Mouse (Mus musculus) brown adipose tissue, adult 24 weeks (tissue): ENCODE measurements around the gene Srebf1. TPM values are rescaled to one million over a fixed set of nuclear protein-coding genes. Genes with fewer than 3 reads are reported as not detected.

ENCODE experiments used
- H3K27ac ChIP-seq: fragments of 200-500 bp; replicated peaks from 2 replicates; pipeline ENCODE4 v1.5.1; 2012; ENCODE audit warnings: low read depth, mild to moderate bottlenecking, low read length
- H3K4me1 ChIP-seq: fragments of 200-500 bp; 2 replicates; pipeline ENCODE4 v1.6.1; 2012; ENCODE audit warnings: low read length, mixed read lengths; ENCODE audit not compliant: control insufficient read depth, insufficient read depth, insufficient read length
- H3K4me3 ChIP-seq: fragments of 200-500 bp; 2 replicates; pipeline ENCODE4 v1.5.1; 2012; ENCODE audit warnings: low read depth, mild to moderate bottlenecking, low read length, moderate library complexity; ENCODE audit not compliant: insufficient read depth
- polyA plus RNA-seq: library from polyadenylated mRNA; stranded (reverse); fragments of >200 nt; gene quantifications from 2 replicates; pipeline ENCODE4 v1.2.4, GENCODE M21; 2012; ENCODE audit not compliant: missing spikeins, insufficient read depth, insufficient read length

Srebf1 gene
- 192 and 233 TPM in 2 replicates for polyA plus RNA-seq

GRCm38 (mm10) chr11:60222469-60223236, at the start of gene Srebf1:
Srebf1 (minus strand) TSS chr11:60222581.
- H3K4me3 ChIP-seq, result peak within 1 kb of the TSS; percentile 63
- H3K4me1 ChIP-seq, result peaks cover 17% of the 10 kb centered on the region
- peak within 1 kb of the TSS; percentile 54; the same call in 1 of the 2 replicates for H3K27ac ChIP-seq

DNA sequence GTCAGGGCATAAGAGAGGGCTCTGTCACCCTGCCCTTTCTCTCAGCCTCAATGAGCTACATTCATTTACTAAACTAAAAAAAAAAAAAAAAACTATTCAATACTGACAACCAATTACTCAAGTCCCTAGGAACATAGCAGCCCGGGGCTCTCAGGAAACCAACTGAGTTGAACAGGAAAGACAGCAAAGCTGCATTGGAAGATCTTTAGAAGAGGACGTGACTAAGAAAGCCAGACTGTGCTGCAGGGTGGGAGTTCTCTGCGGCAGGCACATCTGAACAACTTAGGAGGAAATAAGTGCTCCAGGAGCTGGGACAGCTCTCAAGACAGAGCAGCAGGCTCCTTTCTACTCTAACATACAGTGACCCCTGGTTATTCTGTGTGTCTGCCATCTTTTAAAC, 46.2 kb upstream of the Srebf1 start:
- H3K4me1 ChIP-seq, result peaks cover 5% of the 10 kb centered on the region; the same call in 1 of the 2 replicates
- H3K4me3 ChIP-seq, result no peak overlapping the region
- H3K27ac ChIP-seq, result no peak overlapping the region

DNA sequence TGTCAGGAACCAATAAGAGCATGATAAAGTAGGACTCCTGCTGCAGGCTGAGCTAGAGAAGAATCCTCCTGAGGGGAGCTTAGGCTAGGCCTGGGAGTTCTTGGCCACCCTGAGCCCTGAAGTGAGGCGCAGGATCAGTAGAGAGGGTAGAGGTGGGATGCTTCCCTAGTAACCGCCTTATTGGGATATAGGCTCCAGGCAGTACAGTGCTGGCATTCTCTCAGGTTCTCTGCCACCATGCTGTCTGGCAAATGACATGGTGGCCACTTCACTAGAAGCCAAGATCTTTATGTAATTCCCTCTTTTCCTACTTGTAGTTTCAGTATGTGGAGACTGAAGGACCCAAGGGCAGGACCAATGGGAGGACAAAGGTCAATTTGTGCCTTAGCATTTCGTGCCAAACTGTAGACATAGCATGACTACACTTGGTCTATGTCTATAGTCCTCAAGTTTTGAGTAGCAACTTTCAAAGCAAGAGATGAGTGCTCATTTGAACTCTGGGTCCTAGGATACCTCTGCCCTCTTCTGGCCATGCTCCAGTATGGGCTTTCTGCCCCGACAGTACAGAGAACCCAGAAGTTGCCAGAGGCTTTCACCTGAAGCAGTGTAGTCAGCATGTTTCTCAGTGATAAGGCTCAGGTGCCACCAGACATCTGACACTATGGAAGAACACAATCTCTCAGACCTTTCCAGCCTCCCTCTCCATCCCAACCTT, 43.0 kb upstream of the Srebf1 start:
- no peak overlapping the region; the same call in 1 of the 2 replicates for H3K27ac ChIP-seq
- no peak overlapping the region for H3K4me3 ChIP-seq
- no peaks in the 10 kb centered on the region; the same call in 1 of the 2 replicates for H3K4me1 ChIP-seq

DNA sequence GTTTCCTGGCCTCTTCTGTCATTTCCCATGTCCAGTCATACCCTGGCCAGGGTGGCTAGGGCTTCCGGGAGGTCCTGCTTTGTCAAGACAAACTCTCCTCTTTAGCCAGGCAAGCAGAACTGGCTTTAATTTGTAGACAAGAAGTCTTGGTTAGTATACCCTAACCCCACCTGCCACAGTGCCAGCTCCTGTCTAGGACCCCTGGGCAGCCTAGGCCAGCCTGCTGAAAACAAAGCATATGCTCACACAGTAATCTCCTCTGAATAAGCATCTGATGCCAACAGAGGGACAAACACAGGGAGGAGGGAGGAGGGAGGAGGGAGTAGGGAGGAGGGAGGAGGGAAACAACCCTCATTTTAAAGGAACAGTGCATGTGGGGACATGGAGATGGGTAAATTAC, 42.3 kb upstream of the Srebf1 start:
- Histone ChIP-seq H3K27ac (no peak overlapping the region), H3K4me3 (no peak overlapping the region), H3K4me1 (no peaks in the 10 kb centered on the region; the same call in 1 of the 2 replicates)

DNA sequence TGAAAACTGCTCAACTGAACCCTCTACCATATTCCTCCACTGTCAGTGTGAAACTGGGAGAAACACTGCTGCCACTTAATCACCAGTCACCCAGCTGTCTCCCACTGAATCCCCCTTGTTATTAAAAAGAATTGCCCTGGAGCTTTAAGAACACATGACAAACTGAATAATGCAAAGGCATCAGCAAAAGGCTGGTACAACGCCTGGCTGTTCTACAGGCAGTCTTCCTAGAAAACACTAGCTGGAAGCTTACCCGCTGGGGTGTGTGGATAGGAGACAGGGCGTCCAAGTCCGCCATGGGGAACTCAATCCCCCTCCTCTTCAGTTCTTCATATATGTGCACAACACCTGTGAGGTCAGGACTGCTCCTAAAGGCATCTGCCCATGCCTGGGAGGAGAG, 40.0 kb upstream of the Srebf1 start:
- H3K4me1 ChIP-seq, result no peaks in the 10 kb centered on the region; the same call in 1 of the 2 replicates
- no peak overlapping the region for H3K4me3 ChIP-seq
- no peak overlapping the region for H3K27ac ChIP-seq

DNA sequence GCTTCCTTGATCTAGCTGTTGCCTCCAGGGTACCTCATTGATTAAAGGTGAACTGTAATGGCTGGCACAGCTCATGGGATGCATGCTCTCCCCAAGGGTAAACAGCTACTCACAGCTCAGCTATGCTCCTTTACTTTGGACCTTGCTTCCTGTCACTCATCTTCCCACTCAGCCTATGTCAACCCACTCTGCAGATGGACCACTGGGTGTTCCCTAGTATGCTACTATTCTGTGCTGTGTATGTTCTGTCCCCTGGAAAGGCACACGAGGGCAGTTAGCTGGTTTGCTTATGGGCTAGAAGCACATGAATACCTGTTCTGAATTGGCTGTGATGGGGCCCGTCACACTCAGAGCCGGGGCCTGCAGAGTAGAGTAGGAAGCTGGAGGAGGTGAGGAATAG, 38.4 kb upstream of the Srebf1 start:
- H3K4me3 ChIP-seq, result no peak overlapping the region
- no peak overlapping the region for H3K27ac ChIP-seq
- H3K4me1 ChIP-seq, result no peaks in the 10 kb centered on the region; the same call in 1 of the 2 replicates

GRCm38 (mm10) chr11:60257696-60258095, 35.3 kb upstream of the Srebf1 start:
- Histone ChIP-seq H3K4me1 (no peaks in the 10 kb centered on the region), H3K4me3 (no peak overlapping the region), H3K27ac (no peak overlapping the region)

- Histone ChIP-seq H3K4me3 (no peak overlapping the region), H3K4me1 (no peaks in the 10 kb centered on the region), H3K27ac (no peak overlapping the region)
Measured at GRCm38 (mm10) chr11:60256713-60257112, 34.3 kb upstream of the Srebf1 start.

DNA sequence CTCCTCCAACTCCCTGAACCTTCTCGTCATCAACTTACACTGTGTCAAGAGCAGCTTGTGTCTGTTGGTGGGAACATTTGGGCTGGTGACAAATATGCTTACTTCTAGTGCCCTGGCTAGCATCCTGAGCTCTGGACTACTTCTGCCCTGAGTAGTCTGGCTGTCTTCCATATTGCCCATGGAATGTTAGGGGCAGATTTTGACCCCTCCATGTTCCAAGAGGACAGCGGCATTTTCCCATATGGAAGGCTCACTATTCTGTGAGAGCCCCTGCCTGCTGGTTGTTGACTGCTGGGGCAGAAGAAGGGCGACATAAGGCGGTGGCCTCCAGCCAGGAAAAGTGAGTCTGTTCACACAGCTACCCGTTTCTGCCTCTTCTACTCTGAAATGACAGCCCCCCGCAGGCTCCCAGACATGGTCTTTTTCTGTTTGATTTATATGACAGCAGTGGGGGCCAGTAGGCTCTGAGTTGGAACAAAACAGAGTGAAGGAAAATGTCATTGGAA, 33.8 kb upstream of the Srebf1 start:
- Histone ChIP-seq H3K4me3 (no peak overlapping the region), H3K27ac (no peak overlapping the region), H3K4me1 (no peaks in the 10 kb centered on the region)

GRCm38 (mm10) chr11:60255639-60256038, 33.3 kb upstream of the Srebf1 start:
- Histone ChIP-seq H3K4me3 (no peak overlapping the region), H3K4me1 (no peaks in the 10 kb centered on the region), H3K27ac (no peak overlapping the region)

DNA sequence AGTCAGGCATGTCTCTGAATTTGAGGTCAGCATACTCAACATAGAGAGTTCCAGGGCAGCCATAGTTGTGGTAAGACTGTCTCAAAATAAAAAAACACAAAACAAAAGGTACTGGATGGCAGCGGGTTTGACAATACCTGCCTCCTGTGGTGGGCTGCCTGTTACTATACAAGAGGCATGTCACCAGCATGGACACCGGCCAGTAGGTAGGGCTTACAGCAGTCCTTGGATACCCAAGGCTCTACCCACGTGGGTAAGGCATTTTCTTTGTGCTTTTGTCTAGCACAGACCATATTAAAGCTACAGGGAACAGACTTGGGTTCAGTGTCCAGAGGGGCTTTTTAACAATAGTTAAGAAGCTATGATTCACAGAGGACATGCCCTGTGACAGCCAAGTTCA, 32.8 kb upstream of the Srebf1 start:
- Histone ChIP-seq H3K27ac (no peak overlapping the region), H3K4me3 (no peak overlapping the region), H3K4me1 (no peaks in the 10 kb centered on the region)

GRCm38 (mm10) chr11:60254308-60254707, 31.9 kb upstream of the Srebf1 start:
- Histone ChIP-seq H3K4me3 (no peak overlapping the region), H3K4me1 (no peaks in the 10 kb centered on the region), H3K27ac (no peak overlapping the region)

- Histone ChIP-seq H3K4me3 (no peak overlapping the region), H3K27ac (no peak overlapping the region), H3K4me1 (0 out of 2 replicates have a peak, but pooled peaks cover 2% of the 10 kb centered on the region)
Measured at GRCm38 (mm10) chr11:60253546-60253945, 31.2 kb upstream of the Srebf1 start.

DNA sequence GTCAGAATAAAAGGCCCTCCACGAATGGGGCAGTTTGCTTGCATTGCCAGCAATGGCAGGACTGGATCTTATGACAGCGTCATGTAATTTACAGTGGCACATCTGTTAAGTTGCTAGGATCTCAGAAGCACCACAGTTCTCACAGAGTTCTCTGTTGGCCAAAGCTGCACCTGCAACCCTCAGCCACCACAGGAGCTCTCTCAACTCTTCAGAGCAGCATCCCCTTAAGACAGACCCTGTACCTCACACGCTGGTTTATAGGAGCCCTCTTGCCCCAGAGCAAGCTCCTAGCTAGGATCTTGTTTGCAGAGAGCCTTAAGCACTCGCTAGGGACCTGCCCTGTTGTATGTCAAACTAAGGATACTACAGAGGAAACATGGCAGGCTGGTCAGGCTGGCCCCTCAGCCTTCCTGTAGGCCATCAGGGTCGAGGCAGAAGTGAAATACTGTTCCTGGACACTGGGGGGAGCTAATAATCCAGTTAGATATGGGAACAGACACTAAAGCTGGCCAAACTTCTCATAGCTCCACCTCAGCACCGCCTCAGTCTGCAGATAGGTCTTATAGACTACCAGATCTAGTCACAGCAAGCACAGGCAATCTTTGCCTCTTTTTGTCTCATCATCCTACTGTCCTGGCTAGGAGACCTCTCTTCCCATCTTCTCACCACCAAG, 28.7 kb upstream of the Srebf1 start:
- no peak overlapping the region for H3K27ac ChIP-seq
- H3K4me1 ChIP-seq, result 0 out of 2 replicates have a peak, but pooled peaks cover 2% of the 10 kb centered on the region
- H3K4me3 ChIP-seq, result no peak overlapping the region

GRCm38 (mm10) chr11:60249885-60250284, 27.5 kb upstream of the Srebf1 start:
- Histone ChIP-seq H3K4me1 (0 out of 2 replicates have a peak, but pooled peaks cover 2% of the 10 kb centered on the region), H3K4me3 (no peak overlapping the region)

More at GRCm38 (mm10) chr11:60249885-60250284, 27.5 kb upstream of the Srebf1 start:
- no peak overlapping the region for H3K27ac ChIP-seq
